ENCODE assay signal across 9 mouse cellular contexts in genomic region chr11:55432981-55433380, GRCm38 (mm10). TPM values are rescaled to one million over a fixed set of nuclear protein-coding genes. Genes with fewer than 3 reads are reported as not detected.
DNase-seq lines count a peak whose midpoint lies in the region; ATAC-seq and TF ChIP-seq lines count a peak whose summit lies in the region.
"Had no signal": no experiment of that assay in that cellular context is flagged by ENCODE, and none has a peak within 500 bp of the region (broad histone marks: within the 10 kb centered on the region; RNA-seq: fewer than 3 reads in every experiment).

No protein-coding gene starts in this region.

- H3K27me3 ChIP-seq in intestine, embryonic 14.5 days (replicated peaks; ENCODE audit: control insufficient read depth, insufficient read depth, low read length), result no peaks in the 10 kb centered on the region
- H3K27me3 ChIP-seq in intestine, postnatal 0 days (replicated peaks; ENCODE audit: control insufficient read depth, insufficient read depth, low read length), result no peaks in the 10 kb centered on the region
- H3K27me3 ChIP-seq in embryonic facial prominence, embryonic 14.5 days (replicated peaks; ENCODE audit: control insufficient read depth, insufficient read depth, low read length), result no peaks in the 10 kb centered on the region

- DNase-seq in intestine, embryonic 14.5 days (ENCODE audit: low spot score), result no peak
- DNase-seq in A20 (ENCODE audit: low read depth, low spot score) (peak; percentile 42), adipocyte (ENCODE audit: low spot score) (no peak)
- peak; percentile 73 for DNase-seq in embryonic facial prominence, embryonic 14.5 days (ENCODE audit: low spot score)
- peak; percentile 56 for DNase-seq in lung, postnatal 10 days
- no peak for DNase-seq in spleen, postnatal 36 days (ENCODE audit: low spot score in 2 of 2)
- DNase-seq in frontal cortex, postnatal 36 days (ENCODE audit: low spot score in 2 of 2), result no peak
- DNase-seq: kidney, adult 11 months had no signal

- H3K9me3 ChIP-seq in intestine, embryonic 14.5 days (ENCODE audit: control insufficient read depth, low read length), result no peaks in the 10 kb centered on the region
- no peaks in the 10 kb centered on the region for H3K9me3 ChIP-seq in intestine, postnatal 0 days (ENCODE audit: control insufficient read depth)
- H3K9me3 ChIP-seq in embryonic facial prominence, embryonic 14.5 days (ENCODE audit: control insufficient read depth, low read length), result no peaks in the 10 kb centered on the region

- H3K4me2 ChIP-seq in intestine, embryonic 14.5 days (ENCODE audit: low read length), result no peak overlapping the region
- no peak overlapping the region for H3K4me2 ChIP-seq in intestine, postnatal 0 days (replicated peaks; ENCODE audit: low read depth)
- H3K4me2 ChIP-seq in embryonic facial prominence, embryonic 14.5 days (ENCODE audit: low read depth, low read length), result no peak overlapping the region

- H3K4me1 ChIP-seq in intestine, embryonic 14.5 days (replicated peaks; ENCODE audit: control insufficient read depth, insufficient read depth, low read length), result peaks cover 12% of the 10 kb centered on the region
- H3K4me1 ChIP-seq in intestine, postnatal 0 days (replicated peaks; ENCODE audit: control insufficient read depth, insufficient read depth, low read length), result no peaks in the 10 kb centered on the region
- peaks cover 8% of the 10 kb centered on the region for H3K4me1 ChIP-seq in embryonic facial prominence, embryonic 14.5 days (ENCODE audit: control insufficient read depth, insufficient read depth, low read length)

- 21% methylated on average over 3 of the region's 3 CpGs for WGBS in intestine, embryonic 14.5 days
- WGBS in intestine, postnatal 0 days, result 38% methylated on average over 3 of the region's 3 CpGs
- WGBS in embryonic facial prominence, embryonic 14.5 days, result 43% methylated on average over 3 of the region's 3 CpGs

- TF ChIP-seq CTCF in intestine, postnatal 0 days (IDR thresholded peaks at IDR 0.05; ENCODE audit: low read depth), result no peak

- no peak overlapping the region for H3K4me3 ChIP-seq in intestine, embryonic 14.5 days (ENCODE audit: low read depth, low read length)
- no peak overlapping the region for H3K4me3 ChIP-seq in intestine, postnatal 0 days (ENCODE audit: low read depth, low read length)
- no peak overlapping the region for H3K4me3 ChIP-seq in embryonic facial prominence, embryonic 14.5 days (ENCODE audit: low read depth, low read length)

- ATAC-seq in intestine, embryonic 14.5 days (replicated peaks; ENCODE audit: low FRiP score, low TSS enrichment, low read depth), result no peak
- no peak for ATAC-seq in intestine, postnatal 0 days
- ATAC-seq in embryonic facial prominence, embryonic 14.5 days (ENCODE audit: low read depth), result no peak

- no peaks in the 10 kb centered on the region for H3K36me3 ChIP-seq in intestine, embryonic 14.5 days (ENCODE audit: control insufficient read depth, insufficient read depth, low read length)
- no peaks in the 10 kb centered on the region for H3K36me3 ChIP-seq in intestine, postnatal 0 days (ENCODE audit: control insufficient read depth, insufficient read depth)
- H3K36me3 ChIP-seq in embryonic facial prominence, embryonic 14.5 days (ENCODE audit: control insufficient read depth, insufficient read depth, low read length), result no peaks in the 10 kb centered on the region

- peak overlapping the region; percentile 71 for H3K27ac ChIP-seq in intestine, embryonic 14.5 days (ENCODE audit: low read depth)
- no peak overlapping the region for H3K27ac ChIP-seq in intestine, postnatal 0 days (ENCODE audit: low read depth, low read length)
- peak overlapping the region; percentile 25; the same call in 1 of the 2 replicates for H3K27ac ChIP-seq in embryonic facial prominence, embryonic 14.5 days (replicated peaks; ENCODE audit: low read depth, low read length)

- H3K9ac ChIP-seq in intestine, embryonic 14.5 days (ENCODE audit: low read length), result no peak overlapping the region
- no peak overlapping the region for H3K9ac ChIP-seq in intestine, postnatal 0 days (ENCODE audit: low read depth, low read length)
- no peak overlapping the region for H3K9ac ChIP-seq in embryonic facial prominence, embryonic 14.5 days (ENCODE audit: low read depth, low read length)

RNA-seq across cellular contexts. Expression of gene Sparc, which starts 10.0 kb away (rescaled TPM):
- 1,391 and 1,474 TPM in 2 replicates for polyA plus RNA-seq in intestine, embryonic 14.5 days (2014; fragmentation: Nextera tagmentation; extraction: Ambion mirVana)
- polyA plus RNA-seq in intestine, postnatal 0 days (2015; fragmentation: Nextera tagmentation; extraction: Ambion mirVana), result 931 and 943 TPM in 2 replicates
- 2,713 and 3,340 TPM in 2 replicates for polyA plus RNA-seq in embryonic facial prominence, embryonic 14.5 days (2014; fragmentation: Nextera tagmentation; extraction: Ambion mirVana)

RNA-seq across cellular contexts. Expression of gene Atox1, which starts 28.1 kb away (rescaled TPM):
- 400 and 443 TPM in 2 replicates for polyA plus RNA-seq in intestine, embryonic 14.5 days (2014; fragmentation: Nextera tagmentation; extraction: Ambion mirVana)
- 637 and 641 TPM in 2 replicates for polyA plus RNA-seq in intestine, postnatal 0 days (2015; fragmentation: Nextera tagmentation; extraction: Ambion mirVana)
- 409 and 416 TPM in 2 replicates for polyA plus RNA-seq in embryonic facial prominence, embryonic 14.5 days (2014; fragmentation: Nextera tagmentation; extraction: Ambion mirVana)

RNA-seq across cellular contexts. Expression of gene G3bp1, which starts 36.5 kb away (rescaled TPM):
- polyA plus RNA-seq in intestine, embryonic 14.5 days (2014; fragmentation: Nextera tagmentation; extraction: Ambion mirVana), result 198 and 212 TPM in 2 replicates
- polyA plus RNA-seq in intestine, postnatal 0 days (2015; fragmentation: Nextera tagmentation; extraction: Ambion mirVana), result 41.0 and 43.6 TPM in 2 replicates
- polyA plus RNA-seq in embryonic facial prominence, embryonic 14.5 days (2014; fragmentation: Nextera tagmentation; extraction: Ambion mirVana), result 147 and 171 TPM in 2 replicates

Comparison
In these comparisons a context has a peak if more than half of its experiments do, and no peak if none do; other contexts are left out.
1. DNase-seq: peak in A20 (single experiment), embryonic facial prominence, embryonic 14.5 days (single experiment) and lung, postnatal 10 days (single experiment); none in intestine, embryonic 14.5 days (single experiment), spleen, postnatal 36 days (0 of 2), adipocyte (single experiment) and frontal cortex, postnatal 36 days (0 of 2).